Mouse (Mus musculus): ENCODE data around the gene Sfxn2.

DNA sequence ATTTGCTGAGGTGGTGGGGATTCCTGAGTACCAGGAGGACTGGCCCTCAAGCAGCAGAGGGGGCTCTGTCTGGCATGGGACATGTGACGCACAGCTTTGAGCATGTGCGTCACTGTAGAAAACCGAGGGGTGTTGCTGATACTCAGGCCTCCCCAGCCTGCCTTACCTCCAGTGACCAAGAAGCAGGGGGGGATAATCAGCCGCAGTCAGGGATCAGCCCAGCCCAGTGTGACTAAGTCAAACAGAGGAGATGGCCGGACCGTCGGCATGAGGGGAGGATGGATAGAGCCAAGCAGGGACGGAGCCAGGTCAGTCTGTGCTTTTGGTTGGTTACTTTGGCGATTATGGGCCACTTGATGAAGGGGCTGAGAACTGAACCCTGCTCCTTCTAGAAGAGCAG, 58.5 kb downstream of the Sfxn2 start:
- TF ChIP-seq EP300 (optimal IDR thresholded peaks at IDR 0.05) (no peak), CTCF (IDR thresholded peaks at IDR 0.05; ENCODE audit: low read depth) (no peak)

All from stomach, postnatal 0 days (tissue).